ENCODE assay signal across 7 mouse cellular contexts in genomic region chr6:99026635-99027541, GRCm38 (mm10).
DNase-seq lines count a peak whose midpoint lies in the region; ATAC-seq and TF ChIP-seq lines count a peak whose summit lies in the region.

No protein-coding gene starts in this region.

- peak overlapping the region; percentile 94 for H3ac ChIP-seq in C2C12 (ENCODE audit: control insufficient read depth, insufficient read length, low read depth)

- H3K9me3 ChIP-seq in ES-Bruce4 (replicated peaks; ENCODE audit: control insufficient read depth, insufficient read depth, low read length, poor library complexity, severe bottlenecking) = no peaks in the 10 kb centered on the region
- H3K9me3 ChIP-seq in forebrain, embryonic 14.5 days (replicated peaks; ENCODE audit: control insufficient read depth, low read length) = no peaks in the 10 kb centered on the region
- no peaks in the 10 kb centered on the region for H3K9me3 ChIP-seq in limb, embryonic 12.5 days

- DNase-seq in forebrain, embryonic 14.5 days (ENCODE audit: low spot score) = peak; percentile 35
- no peak for DNase-seq in layer of hippocampus, adult 9-10 months (ENCODE audit: low spot score)

- no peak for TF ChIP-seq CTCF in C2C12 (IDR thresholded peaks at IDR 0.05; ENCODE audit: control insufficient read depth, insufficient read depth, insufficient read length)
- no peak for TF ChIP-seq CTCF in ES-Bruce4 (IDR thresholded peaks at IDR 0.05; ENCODE audit: low read depth, low read length)

- H3K4me1 ChIP-seq in ES-Bruce4 (ENCODE audit: control insufficient read depth, insufficient read depth, low read length) = peaks cover 5% of the 10 kb centered on the region
- H3K4me1 ChIP-seq in forebrain, embryonic 14.5 days (ENCODE audit: control insufficient read depth, insufficient read depth, low read length) = peaks cover 16% of the 10 kb centered on the region
- peaks cover 42% of the 10 kb centered on the region for H3K4me1 ChIP-seq in limb, embryonic 12.5 days (replicated peaks)

- no peak for ATAC-seq in forebrain, embryonic 14.5 days
- ATAC-seq in limb, embryonic 12.5 days (ENCODE audit: insufficient number of reproducible peaks, insufficient read depth, low FRiP score, low TSS enrichment, low read depth) = no peak
- ATAC-seq in monocyte, adult 5-6 weeks (replicated peaks; ENCODE audit: insufficient number of reproducible peaks, low FRiP score, low TSS enrichment, poor library complexity, severe bottlenecking) = peak; percentile 38; the same call in 1 of the 2 replicates
- no peak for ATAC-seq in erythroid progenitor cell, adult 5-6 weeks (replicated peaks; ENCODE audit: low FRiP score, poor library complexity, severe bottlenecking)

- H3K36me3 ChIP-seq in C2C12 (ENCODE audit: control insufficient read depth, insufficient read depth) (no peaks in the 10 kb centered on the region), ES-Bruce4 (ENCODE audit: control insufficient read depth, insufficient read depth, low read length, poor library complexity, severe bottlenecking) (no peaks in the 10 kb centered on the region)
- no peaks in the 10 kb centered on the region for H3K36me3 ChIP-seq in forebrain, embryonic 14.5 days (ENCODE audit: control insufficient read depth, insufficient read depth, low read length)
- no peaks in the 10 kb centered on the region for H3K36me3 ChIP-seq in limb, embryonic 12.5 days

- peak overlapping the region; percentile 84 for H3K9ac ChIP-seq in ES-Bruce4 (ENCODE audit: low read depth, poor library complexity, severe bottlenecking)
- H3K9ac ChIP-seq in forebrain, embryonic 14.5 days (ENCODE audit: low read length) = peak overlapping the region; percentile 80
- peak overlapping the region; percentile 80 for H3K9ac ChIP-seq in limb, embryonic 12.5 days (replicated peaks)

- peak overlapping the region; percentile 68 for H3K4me3 ChIP-seq in C2C12 (ENCODE audit: insufficient read depth, poor library complexity, severe bottlenecking)
- peak overlapping the region; percentile 94 for H3K4me3 ChIP-seq in ES-Bruce4 (ENCODE audit: low read depth, low read length)
- peak overlapping the region; percentile 62 for H3K4me3 ChIP-seq in forebrain, embryonic 14.5 days (ENCODE audit: low read depth, low read length)
- H3K4me3 ChIP-seq in limb, embryonic 12.5 days (replicated peaks) = peak overlapping the region; percentile 69

- peak overlapping the region; percentile 75 for H3K27ac ChIP-seq in ES-Bruce4 (ENCODE audit: insufficient read depth, low read length)
- H3K27ac ChIP-seq in forebrain, embryonic 14.5 days (ENCODE audit: low read depth, low read length) = peak overlapping the region; percentile 88
- H3K27ac ChIP-seq in limb, embryonic 12.5 days = peak overlapping the region; percentile 87; the same call in 1 of the 2 replicates

- TF ChIP-seq EP300 in ES-Bruce4 (IDR thresholded peaks at IDR 0.05; ENCODE audit: insufficient read depth, low read depth, low read length) = no peak

- peak overlapping the region; percentile 88 for H3K4me2 ChIP-seq in forebrain, embryonic 14.5 days (ENCODE audit: low read length)
- peak overlapping the region; percentile 88 for H3K4me2 ChIP-seq in limb, embryonic 12.5 days

- H3K27me3 ChIP-seq in C2C12 (ENCODE audit: control insufficient read depth, insufficient read depth, insufficient read length) (no peaks in the 10 kb centered on the region), ES-Bruce4 (ENCODE audit: control insufficient read depth, insufficient read depth, low read length, poor library complexity, severe bottlenecking) (no peaks in the 10 kb centered on the region)
- no peaks in the 10 kb centered on the region for H3K27me3 ChIP-seq in forebrain, embryonic 14.5 days (replicated peaks; ENCODE audit: control insufficient read depth, insufficient read depth, low read length)
- peaks cover 34% of the 10 kb centered on the region for H3K27me3 ChIP-seq in limb, embryonic 12.5 days

- TF ChIP-seq POLR2A in ES-Bruce4 (IDR thresholded peaks at IDR 0.05; ENCODE audit: insufficient read depth, low read length) = no peak

- 8% methylated on average over 19 of the region's 19 CpGs for WGBS in forebrain, embryonic 14.5 days
- 13% methylated on average over 19 of the region's 19 CpGs for WGBS in limb, embryonic 12.5 days

- H3K79me2 ChIP-seq in C2C12 (ENCODE audit: control insufficient read depth, insufficient read depth) = peaks cover 69% of the 10 kb centered on the region

- H3K79me3 ChIP-seq in C2C12 (ENCODE audit: low read depth) = peaks cover 55% of the 10 kb centered on the region

TF ChIP-seq in C2C12, 6 proteins besides CTCF, POLR2A, EP300 and RAD21:
- TF ChIP-seq MYOD1 (IDR thresholded peaks at IDR 0.05; ENCODE audit: control insufficient read depth, insufficient read length, low read depth) = no peak
- no peak for TF ChIP-seq MYOG (IDR thresholded peaks at IDR 0.05; ENCODE audit: control insufficient read depth, extremely low read depth, insufficient read length)
- TF ChIP-seq MAX (IDR thresholded peaks at IDR 0.05) = no peak
